Mouse (Mus musculus): ENCODE data around the gene Cacna1d. TPM values are rescaled to one million over a fixed set of nuclear protein-coding genes. Genes with fewer than 3 reads are reported as not detected.

The Cacna1d gene
- polyA plus RNA-seq, 1 experiment from 2014 or later, result 9.5 TPM

- Histone ChIP-seq H3K27me3 (replicated peaks; ENCODE audit: control insufficient read depth, insufficient read depth, low read length) (no peaks in the 10 kb centered on the region), H3K36me3 (ENCODE audit: control insufficient read depth, insufficient read depth, low read length) (peaks cover 45% of the 10 kb centered on the region), H3K4me1 (ENCODE audit: control insufficient read depth, insufficient read depth, low read depth, low read length) (no peaks in the 10 kb centered on the region), H3K9ac (ENCODE audit: low read depth, low read length) (no peak overlapping the region), H3K9me3 (ENCODE audit: control insufficient read depth, low read length) (no peaks in the 10 kb centered on the region), H3K4me3 (ENCODE audit: low read length) (no peak overlapping the region), H3K27ac (ENCODE audit: low read depth, low read length) (no peak overlapping the region), H3K4me2 (ENCODE audit: low read length) (no peak overlapping the region)
- no peak for ATAC-seq
- WGBS, result 95% methylated on average over 11 of the region's 11 CpGs
These were observed 495.1 kb downstream of the Cacna1d start for GRCm38 (mm10) chr14:29996000-29996751.

GRCm38 (mm10) chr14:29994976-29995375, 496.3 kb downstream of the Cacna1d start:
- WGBS, result 94% methylated on average over 4 of the region's 4 CpGs
- H3K36me3 ChIP-seq (ENCODE audit: control insufficient read depth, insufficient read depth, low read length), result peaks cover 57% of the 10 kb centered on the region
- no peak overlapping the region for H3K4me3 ChIP-seq (ENCODE audit: low read length)
- no peaks in the 10 kb centered on the region for H3K9me3 ChIP-seq (ENCODE audit: control insufficient read depth, low read length)
- no peaks in the 10 kb centered on the region for H3K4me1 ChIP-seq (ENCODE audit: control insufficient read depth, insufficient read depth, low read depth, low read length)
- no peak overlapping the region for H3K27ac ChIP-seq (ENCODE audit: low read depth, low read length)
- no peak overlapping the region for H3K4me2 ChIP-seq (ENCODE audit: low read length)
- no peaks in the 10 kb centered on the region for H3K27me3 ChIP-seq (replicated peaks; ENCODE audit: control insufficient read depth, insufficient read depth, low read length)
- no peak for ATAC-seq
- no peak overlapping the region for H3K9ac ChIP-seq (ENCODE audit: low read depth, low read length)

Other genes with a start within 250 kb of the Cacna1d start
- 14.2 and 16.8 TPM in 2 replicates for gene Dcp1a, start 11.9 kb downstream of the Cacna1d start, polyA plus RNA-seq (2015; fragmentation: Nextera tagmentation; extraction: Ambion mirVana)
- gene Tkt, start 56.9 kb upstream of the Cacna1d start, polyA plus RNA-seq (2015; fragmentation: Nextera tagmentation; extraction: Ambion mirVana), result 301 and 314 TPM in 2 replicates
- 22.0 and 27.1 TPM in 2 replicates for gene Prkcd, start 134.8 kb upstream of the Cacna1d start, polyA plus RNA-seq (2015; fragmentation: Nextera tagmentation; extraction: Ambion mirVana)
- 9.2 and 10.4 TPM in 2 replicates for gene Rft1, start 162.9 kb upstream of the Cacna1d start, polyA plus RNA-seq (2015; fragmentation: Nextera tagmentation; extraction: Ambion mirVana)
- gene Sfmbt1, start 223.4 kb upstream of the Cacna1d start, polyA plus RNA-seq (2015; fragmentation: Nextera tagmentation; extraction: Ambion mirVana), result 15.1 and 15.9 TPM in 2 replicates